Mouse (Mus musculus): Measurements from ENCODE around the gene Slc27a3.

- TF ChIP-seq POLR2A (IDR thresholded peaks at IDR 0.05; ENCODE audit: insufficient read depth, low read depth, low read length) (no peak), EP300 (IDR thresholded peaks at IDR 0.05; ENCODE audit: insufficient read depth, low read depth, low read length) (no peak)
Observed at GRCm38 (mm10) chr3:90413011-90413396, 23.3 kb upstream of the Slc27a3 start.
